Mouse (Mus musculus) megakaryocyte, embryonic 14.5 days (primary cell): Measurements from ENCODE around the gene Uqcrq. TPM values are rescaled to one million over a fixed set of nuclear protein-coding genes. Genes with fewer than 3 reads are reported as not detected.
"Not testable (repeated sequence)": the region's sequence is repeated elsewhere in the genome, so short reads cannot be mapped to it uniquely, and the experiment has no call there.

Experiments
- H3K27me3 ChIP-seq: replicated peaks from 2 replicates; pipeline ENCODE3; 2012; ENCODE audit warnings: inconsistent platforms
- H3K36me3 ChIP-seq: replicated peaks from 2 replicates; pipeline ENCODE3; 2012; ENCODE audit warnings: low read length, inconsistent platforms, mixed read lengths
- H3K4me1 ChIP-seq: 2 replicates; pipeline ENCODE4 v1.6.1; 2012; ENCODE audit warnings: inconsistent platforms
- H3K4me3 ChIP-seq: replicated peaks from 2 replicates; pipeline ENCODE3; 2012; ENCODE audit warnings: moderate library complexity, mild to moderate bottlenecking, inconsistent platforms
- H3K9me3 ChIP-seq: 2 replicates; pipeline ENCODE4 v1.6.1; 2012; ENCODE audit warnings: inconsistent platforms
- FLI1 ChIP-seq: IDR thresholded peaks from 2 replicates; pipeline ENCODE4 v1.6.1; 2012; ENCODE audit warnings: low read length, inconsistent platforms, mixed read lengths
- GATA1 ChIP-seq: IDR thresholded peaks from 3 replicates; pipeline ENCODE4 v1.6.1; 2012; ENCODE audit warnings: mixed read lengths, low read length, inconsistent platforms, borderline replicate concordance
- polyA plus RNA-seq: library from polyadenylated mRNA; stranded (reverse); fragments of >175 nt; gene quantifications from 2 replicates; pipeline ENCODE4 v1.2.3, GENCODE M21; 2012; ENCODE audit warnings: low replicate concordance; ENCODE audit not compliant: insufficient read depth

Uqcrq gene
- polyA plus RNA-seq, 1 experiment = 161 TPM

- Histone ChIP-seq H3K27me3 (peaks cover 18% of the 10 kb centered on the region), H3K4me3 (no peak overlapping the region), H3K36me3 (no peaks in the 10 kb centered on the region), H3K4me1 (peaks cover 63% of the 10 kb centered on the region), H3K9me3 (no peaks in the 10 kb centered on the region)
- TF ChIP-seq FLI1 (no peak), GATA1 (no peak)
Observed at GRCm38 (mm10) chr11:53435504-53435903, 4.9 kb upstream of the Uqcrq start.

GRCm38 (mm10) chr11:53433057-53433456, 2.4 kb upstream of the Uqcrq start:
- H3K36me3 ChIP-seq = peaks cover 11% of the 10 kb centered on the region
- H3K9me3 ChIP-seq = no peaks in the 10 kb centered on the region
- TF ChIP-seq FLI1 (no peak), GATA1 (no peak)
- H3K27me3 ChIP-seq = peaks cover 7% of the 10 kb centered on the region
- peaks cover 73% of the 10 kb centered on the region for H3K4me1 ChIP-seq
- peak overlapping the region; percentile 62 for H3K4me3 ChIP-seq

- Histone ChIP-seq H3K4me3 (peak overlapping the region; percentile 98), H3K4me1 (peaks cover 64% of the 10 kb centered on the region), H3K36me3 (peaks cover 20% of the 10 kb centered on the region), H3K9me3 (no peaks in the 10 kb centered on the region), H3K27me3 (no peaks in the 10 kb centered on the region)
- no peak for TF ChIP-seq FLI1
- TF ChIP-seq GATA1 = no peak
Observed at GRCm38 (mm10) chr11:53431347-53432056, 871 bp upstream of the Uqcrq start.

- no peak for TF ChIP-seq FLI1
- no peak for TF ChIP-seq GATA1
- H3K4me1 ChIP-seq = peaks cover 61% of the 10 kb centered on the region
Observed at GRCm38 (mm10) chr11:53430300-53430669, 346 bp downstream of the Uqcrq start.

GRCm38 (mm10) chr11:53429182-53429581, 1.4 kb downstream of the Uqcrq start:
- peaks cover 40% of the 10 kb centered on the region for H3K36me3 ChIP-seq
- no peaks in the 10 kb centered on the region for H3K27me3 ChIP-seq
- TF ChIP-seq GATA1 = no peak
- TF ChIP-seq FLI1 = no peak
- H3K4me3 ChIP-seq = peak overlapping the region; percentile 98
- H3K4me1 ChIP-seq = peaks cover 59% of the 10 kb centered on the region
- H3K9me3 ChIP-seq = no peaks in the 10 kb centered on the region

More at GRCm38 (mm10) chr11:53430300-53430669, 346 bp downstream of the Uqcrq start:
- H3K27me3 ChIP-seq = no peaks in the 10 kb centered on the region
- H3K9me3 ChIP-seq = no peaks in the 10 kb centered on the region
- peaks cover 30% of the 10 kb centered on the region for H3K36me3 ChIP-seq
- H3K4me3 ChIP-seq = peak overlapping the region; percentile 98

GRCm38 (mm10) chr11:53428716-53429057, 1.9 kb downstream of the Uqcrq start:
- no peaks in the 10 kb centered on the region for H3K27me3 ChIP-seq
- H3K9me3 ChIP-seq = no peaks in the 10 kb centered on the region
- peaks cover 44% of the 10 kb centered on the region for H3K36me3 ChIP-seq
- TF ChIP-seq FLI1 (no peak), GATA1 (no peak)
- no peak overlapping the region for H3K4me3 ChIP-seq
- H3K4me1 ChIP-seq = peaks cover 57% of the 10 kb centered on the region

GRCm38 (mm10) chr11:53427993-53428715, 2.5 kb downstream of the Uqcrq start:
- no peaks in the 10 kb centered on the region for H3K27me3 ChIP-seq
- H3K36me3 ChIP-seq = peaks cover 50% of the 10 kb centered on the region
- H3K4me3 ChIP-seq = no peak overlapping the region
- TF ChIP-seq GATA1 (no peak), FLI1 (no peak)
- H3K4me1 ChIP-seq = peaks cover 52% of the 10 kb centered on the region
- H3K9me3 ChIP-seq = no peaks in the 10 kb centered on the region

- Histone ChIP-seq H3K4me1 (peaks cover 40% of the 10 kb centered on the region), H3K36me3 (peaks cover 62% of the 10 kb centered on the region)
- H3K27me3 ChIP-seq, H3K4me3 ChIP-seq, H3K9me3 ChIP-seq: not testable (repeated sequence)
Observed at GRCm38 (mm10) chr11:53426914-53427313, 3.7 kb downstream of the Uqcrq start.

- H3K27me3 ChIP-seq = no peaks in the 10 kb centered on the region
- H3K9me3 ChIP-seq = no peaks in the 10 kb centered on the region
- peaks cover 72% of the 10 kb centered on the region for H3K36me3 ChIP-seq
- H3K4me3 ChIP-seq = no peak overlapping the region
- H3K4me1 ChIP-seq = peaks cover 32% of the 10 kb centered on the region
- TF ChIP-seq FLI1 = no peak
- TF ChIP-seq GATA1 = no peak
Observed at GRCm38 (mm10) chr11:53425711-53426255, 4.8 kb downstream of the Uqcrq start.

GRCm38 (mm10) chr11:53425251-53425650, 5.4 kb downstream of the Uqcrq start:
- Histone ChIP-seq H3K4me3 (no peak overlapping the region), H3K4me1 (peaks cover 29% of the 10 kb centered on the region), H3K27me3 (no peaks in the 10 kb centered on the region), H3K9me3 (no peaks in the 10 kb centered on the region), H3K36me3 (peaks cover 78% of the 10 kb centered on the region)
- TF ChIP-seq GATA1 = no peak
- TF ChIP-seq FLI1 = no peak
